Mouse (Mus musculus) heart, adult 18-20 months (tissue): Measurements from ENCODE around the gene Cdc34. TPM values are rescaled to one million over a fixed set of nuclear protein-coding genes. Genes with fewer than 3 reads are reported as not detected.

Source experiments
- DNase-seq, 2 experiments: peaks; one replicate each; pipeline ENCODE4 v3.0.0; 2021 to 2022; ENCODE audit warnings: mixed read lengths in 1 of 2
- total RNA-seq, 2 experiments: library from RNA; stranded (reverse); gene quantifications; 2 replicates each; pipeline ENCODE4 v1.2.3; 2021

The Cdc34 gene
- total RNA-seq, 2 experiments from 2014 or later = 213 to 227 TPM

DNA sequence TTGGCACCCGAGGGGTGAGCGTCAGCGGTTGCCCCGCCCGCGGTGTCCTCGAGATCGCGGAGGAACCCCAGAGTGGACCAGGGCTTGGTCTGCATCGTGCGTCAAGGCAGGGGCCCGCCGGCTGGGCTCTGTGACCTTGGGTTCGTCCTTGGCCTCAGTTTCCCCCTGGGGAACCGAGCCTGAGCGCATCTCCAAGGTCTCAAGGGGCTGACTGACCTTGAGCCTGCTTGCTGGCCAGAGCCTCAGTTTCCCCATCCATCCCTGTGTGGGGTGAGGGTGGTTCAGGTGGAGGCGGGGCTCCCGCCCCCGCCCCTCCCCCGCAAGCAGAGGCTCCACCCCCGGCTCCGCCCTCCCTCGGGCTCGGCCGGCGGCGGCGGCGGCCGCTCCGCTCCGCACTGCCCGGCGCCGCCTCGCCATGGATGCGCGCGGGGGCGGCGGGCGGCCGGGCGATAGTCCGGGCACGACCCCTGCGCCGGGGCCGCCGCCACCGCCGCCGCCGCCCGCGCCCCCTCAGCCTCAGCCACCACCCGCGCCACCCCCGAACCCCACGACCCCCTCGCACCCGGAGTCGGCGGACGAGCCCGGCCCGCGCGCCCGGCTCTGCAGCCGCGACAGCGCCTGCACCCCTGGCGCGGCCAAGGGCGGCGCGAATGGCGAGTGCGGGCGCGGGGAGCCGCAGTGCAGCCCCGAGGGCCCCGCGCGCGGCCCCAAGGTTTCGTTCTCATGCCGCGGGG, 34.4 kb downstream of the Cdc34 start, which contains the start of gene Hcn2:
Gene Hcn2 (plus strand): TSS at position 381 of the 734 bp plus-strand sequence.
- DNase-seq = no peak

DNA sequence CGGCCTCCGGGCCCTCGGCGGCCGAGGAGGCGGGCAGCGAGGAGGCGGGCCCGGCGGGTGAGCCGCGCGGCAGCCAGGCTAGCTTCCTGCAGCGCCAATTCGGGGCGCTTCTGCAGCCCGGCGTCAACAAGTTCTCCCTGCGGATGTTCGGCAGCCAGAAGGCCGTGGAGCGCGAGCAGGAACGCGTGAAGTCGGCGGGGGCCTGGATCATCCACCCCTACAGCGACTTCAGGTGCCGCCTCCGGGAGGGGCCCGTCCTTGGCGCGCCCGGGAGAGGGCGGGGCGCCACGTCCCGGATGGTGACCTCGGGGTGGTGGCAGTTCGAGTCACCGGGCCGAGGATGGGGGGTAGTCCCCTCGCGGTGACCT, 35.0 kb downstream of the Cdc34 start:
- DNase-seq = no peak

GRCm38 (mm10) chr10:79717640-79718357, 35.8 kb downstream of the Cdc34 start:
- DNase-seq = peak; percentile 58 to 88

- no peak for DNase-seq
Measured at GRCm38 (mm10) chr10:79721089-79721488, 39.1 kb downstream of the Cdc34 start.

- DNase-seq = peak in 1 of 2 experiments; percentile 45
Measured at GRCm38 (mm10) chr10:79723047-79723446, 41.1 kb downstream of the Cdc34 start.

GRCm38 (mm10) chr10:79723692-79724091, 41.7 kb downstream of the Cdc34 start:
- DNase-seq = peak in 1 of 2 experiments; percentile 50

DNA sequence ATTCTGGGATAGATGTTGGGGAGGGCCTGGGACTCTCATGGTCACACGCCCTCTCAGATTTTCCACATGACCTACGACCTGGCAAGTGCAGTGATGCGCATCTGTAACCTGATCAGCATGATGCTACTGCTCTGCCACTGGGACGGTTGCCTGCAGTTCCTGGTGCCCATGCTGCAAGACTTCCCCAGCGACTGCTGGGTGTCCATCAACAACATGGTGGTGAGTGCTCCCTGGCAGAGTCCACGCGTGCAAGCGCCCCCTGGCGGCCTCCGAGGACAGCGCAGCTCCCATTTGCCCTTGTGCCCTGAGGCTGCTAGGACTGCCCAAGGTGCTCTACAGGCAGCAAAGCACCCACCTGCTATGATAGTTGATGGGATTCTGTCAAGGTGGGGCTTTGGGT, 44.1 kb downstream of the Cdc34 start:
- peak in 1 of 2 experiments; percentile 40 for DNase-seq

DNA sequence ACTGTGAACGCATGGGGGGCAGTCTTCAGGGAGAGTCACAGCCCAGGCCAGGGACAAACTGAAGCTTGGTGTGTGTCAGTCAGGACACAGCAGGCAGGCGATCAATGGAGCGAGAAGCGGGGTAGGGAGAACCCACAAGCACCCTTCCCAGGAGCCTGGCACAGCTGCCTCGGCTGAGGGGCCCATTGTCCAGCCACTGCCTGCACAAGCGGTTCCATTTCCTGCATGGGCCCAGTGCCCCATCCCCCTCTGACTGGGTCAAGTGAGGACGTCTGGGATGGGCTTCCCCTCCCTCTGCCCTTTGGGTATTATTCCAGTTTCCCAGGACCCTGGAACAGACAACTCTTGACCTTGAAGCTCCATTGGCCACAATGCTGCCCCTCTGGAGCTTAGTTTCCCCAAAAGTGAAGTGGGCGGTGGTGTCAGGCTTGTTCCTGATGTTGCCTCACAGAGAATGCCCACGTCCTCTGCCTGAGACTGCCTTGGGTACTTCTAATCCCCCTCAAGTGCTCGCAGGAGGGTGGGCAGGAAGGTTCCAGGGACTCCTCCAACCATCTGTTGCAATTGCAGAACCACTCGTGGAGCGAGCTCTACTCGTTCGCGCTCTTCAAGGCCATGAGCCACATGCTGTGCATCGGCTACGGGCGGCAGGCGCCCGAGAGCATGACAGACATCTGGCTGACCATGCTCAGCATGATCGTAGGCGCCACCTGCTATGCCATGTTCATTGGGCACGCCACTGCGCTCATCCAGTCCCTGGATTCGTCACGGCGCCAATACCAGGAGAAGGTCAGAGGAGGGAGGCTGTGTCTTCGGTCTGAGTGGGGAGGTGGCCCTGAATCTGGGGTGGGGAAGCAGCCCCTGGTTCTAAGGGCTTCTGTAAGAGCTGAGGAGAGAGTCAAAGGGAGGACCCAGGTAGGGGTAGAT, 46.6 kb downstream of the Cdc34 start:
- no peak for DNase-seq

GRCm38 (mm10) chr10:79729357-79729965, 47.5 kb downstream of the Cdc34 start:
- peak in 1 of 2 experiments; percentile 46 for DNase-seq

- DNase-seq = peak in 1 of 2 experiments; percentile 51
Measured at GRCm38 (mm10) chr10:79732500-79732899, 50.5 kb downstream of the Cdc34 start.

- DNase-seq = peak in 1 of 2 experiments; percentile 35
Measured at GRCm38 (mm10) chr10:79733847-79734246, 51.9 kb downstream of the Cdc34 start.

- DNase-seq = no peak
Measured at GRCm38 (mm10) chr10:79735361-79735760, 53.4 kb downstream of the Cdc34 start.

GRCm38 (mm10) chr10:79736706-79737105, 54.7 kb downstream of the Cdc34 start:
- DNase-seq = no peak

Other genes starting within 250 kb of the Cdc34 start
- not detected for gene Vmn2r83, start 213.5 kb upstream of the Cdc34 start, total RNA-seq
- gene Plpp2, start 148.4 kb upstream of the Cdc34 start, total RNA-seq = 1 to 10 TPM; 4.1 to 4.8 TPM
- 10 to 100 TPM; 14.4 to 19.0 TPM for gene Mier2, start 127.0 kb upstream of the Cdc34 start, total RNA-seq
- gene Theg, start 94.9 kb upstream of the Cdc34 start, total RNA-seq = not detected
- gene C2cd4c, start 68.2 kb upstream of the Cdc34 start, total RNA-seq = under 1 TPM in 1 of 2 experiments, not detected in 1; 0.10 TPM
- gene Shc2, start 44.3 kb upstream of the Cdc34 start, total RNA-seq = 1 to 10 TPM; 1.3 to 1.5 TPM
- gene Odf3l2, start 36.5 kb upstream of the Cdc34 start, total RNA-seq = not detected
- gene Madcam1, start 17.6 kb upstream of the Cdc34 start, total RNA-seq = under 1 TPM in 1 of 2 experiments, not detected in 1; 0.21 TPM
- 10 to 100 TPM; 15.5 to 18.0 TPM for gene Tpgs1, start 12.8 kb upstream of the Cdc34 start, total RNA-seq
- gene Gzmm, start 6.8 kb downstream of the Cdc34 start, total RNA-seq = 1 to 10 TPM; 7.2 to 7.9 TPM
- 1,000 to 10,000 TPM; 1,459 to 1,479 TPM for gene Bsg, start 22.3 kb downstream of the Cdc34 start, total RNA-seq
- 10 to 100 TPM; 14.8 to 15.1 TPM for gene Hcn2, start 34.4 kb downstream of the Cdc34 start, total RNA-seq
- gene Polrmt, start 64.4 kb downstream of the Cdc34 start, total RNA-seq = 10 to 100 TPM; 46.3 to 49.5 TPM
- not detected for gene Fgf22, start 72.9 kb downstream of the Cdc34 start, total RNA-seq
- 10 to 100 TPM; 22.0 to 23.1 TPM for gene Rnf126, start 84.8 kb downstream of the Cdc34 start, total RNA-seq
- gene Fstl3, start 95.1 kb downstream of the Cdc34 start, total RNA-seq = 1 to 10 TPM; 3.5 to 4.5 TPM
- gene Prss57, start 108.8 kb downstream of the Cdc34 start, total RNA-seq = not detected
- 10 to 100 TPM; 44.3 to 45.7 TPM for gene Palm, start 111.4 kb downstream of the Cdc34 start, total RNA-seq
- gene Misp, start 138.8 kb downstream of the Cdc34 start, total RNA-seq = under 1 TPM; 0.42 to 0.67 TPM
- gene Ptbp1, start 172.2 kb downstream of the Cdc34 start, total RNA-seq = 10 to 100 TPM; 35.8 to 39.9 TPM
- not detected for gene Prtn3, start 192.3 kb downstream of the Cdc34 start, total RNA-seq
- under 1 TPM; 0.12 to 0.18 TPM for gene Plppr3, start 192.4 kb downstream of the Cdc34 start, total RNA-seq
- gene Elane, start 204.1 kb downstream of the Cdc34 start, total RNA-seq = not detected
- 100 to 1,000 TPM in 1 of 2 experiments, 10 to 100 TPM in 1; 49.7 to 435 TPM for gene Cfd, start 208.7 kb downstream of the Cdc34 start, total RNA-seq
- gene Med16, start 226.7 kb downstream of the Cdc34 start, total RNA-seq = 10 to 100 TPM; 50.4 to 56.7 TPM
- gene Gm26602, start 228.7 kb downstream of the Cdc34 start, total RNA-seq = not detected
- gene Kiss1r, start 234.8 kb downstream of the Cdc34 start, total RNA-seq = under 1 TPM; 0.17 to 0.46 TPM
- 10 to 100 TPM; 75.3 to 78.2 TPM for gene R3hdm4, start 239.0 kb downstream of the Cdc34 start, total RNA-seq
- gene Arid3a, start 244.8 kb downstream of the Cdc34 start, total RNA-seq = 1 to 10 TPM; 1.0 to 1.1 TPM